Mouse (Mus musculus) hindbrain, embryonic 16.5 days (tissue): ENCODE results near the gene Nme7. TPM values are rescaled to one million over a fixed set of nuclear protein-coding genes. Genes with fewer than 3 reads are reported as not detected.

Experiments
- ATAC-seq: fragments of 200-750 bp; cut with Nextera tagmentation; 2 replicates; pipeline ENCODE4 v1.8.0; 2017; ENCODE audit warnings: moderate TSS enrichment, moderate library complexity
- H3K27ac ChIP-seq: fragments of 300-500 bp; sonication (generic); 2 replicates; pipeline ENCODE4 v1.5.1; 2014; ENCODE audit warnings: low read depth, mild to moderate bottlenecking, control low read depth, low read length, moderate library complexity
- H3K27me3 ChIP-seq: fragments of 300-500 bp; sonication (generic); replicated peaks from 2 replicates; pipeline ENCODE4 v1.6.1; 2014; ENCODE audit warnings: low read length; ENCODE audit not compliant: control insufficient read depth, insufficient read depth
- H3K36me3 ChIP-seq: fragments of 300-500 bp; sonication (generic); 2 replicates; pipeline ENCODE4 v1.6.1; 2014; ENCODE audit warnings: mild to moderate bottlenecking, low read length, moderate library complexity, mixed read lengths; ENCODE audit not compliant: control insufficient read depth, insufficient read depth
- H3K4me1 ChIP-seq: fragments of 300-500 bp; sonication (generic); 2 replicates; pipeline ENCODE4 v1.6.1; 2014; ENCODE audit warnings: low read depth, low read length; ENCODE audit not compliant: control insufficient read depth, insufficient read depth
- H3K4me2 ChIP-seq: fragments of 300-500 bp; sonication (generic); 2 replicates; pipeline ENCODE4 v1.6.1; 2014; ENCODE audit warnings: mild to moderate bottlenecking, low read length, control low read depth, moderate library complexity
- H3K4me3 ChIP-seq: fragments of 300-500 bp; sonication (generic); 2 replicates; pipeline ENCODE4 v1.5.1; 2014; ENCODE audit warnings: mild to moderate bottlenecking, low read length, control low read depth, moderate library complexity
- H3K9ac ChIP-seq: fragments of 300-500 bp; sonication (generic); 2 replicates; pipeline ENCODE4 v1.6.1; 2014; ENCODE audit warnings: low read depth, mild to moderate bottlenecking, control low read depth, low read length, moderate library complexity
- H3K9me3 ChIP-seq: fragments of 300-500 bp; sonication (generic); 2 replicates; pipeline ENCODE4 v1.6.1; 2014; ENCODE audit warnings: mild to moderate bottlenecking, low read length, moderate library complexity; ENCODE audit not compliant: control insufficient read depth
- WGBS: fragments of 180-500 bp; shearing (Covaris S2); extraction: QIAGEN DNeasy Blood & Tissue Kit; methylation state at CpG from one replicate; pipeline ENCODE4 v1.1.7; 2014; 5-methylcytosine and 5-hydroxymethylcytosine counted together
- polyA plus RNA-seq: library from polyadenylated mRNA; unstranded; fragments of >200 nt; fragmentation: Nextera tagmentation; extraction: Ambion mirVana; gene quantifications from 2 replicates; pipeline ENCODE4 v1.2.1, GENCODE M21; 2015

Gene Nme7
- polyA plus RNA-seq, 1 experiment from 2014 or later = 35.8 TPM

- H3K27ac ChIP-seq = no peak overlapping the region
- peaks cover 3% of the 10 kb centered on the region for H3K4me1 ChIP-seq
- ATAC-seq = no peak
- no peak overlapping the region for H3K4me3 ChIP-seq
- no peaks in the 10 kb centered on the region for H3K9me3 ChIP-seq
- no peaks in the 10 kb centered on the region for H3K36me3 ChIP-seq
- H3K9ac ChIP-seq = no peak overlapping the region
- H3K27me3 ChIP-seq = no peaks in the 10 kb centered on the region
- H3K4me2 ChIP-seq = no peak overlapping the region
- 89% methylated on average over 2 of the region's 2 CpGs for WGBS
Observed at GRCm38 (mm10) chr1:164324878-164325277, 21.0 kb downstream of the Nme7 start.

- Histone ChIP-seq H3K9ac (peak overlapping the region; percentile 17; the same call in 1 of the 2 replicates), H3K27me3 (no peaks in the 10 kb centered on the region), H3K4me1 (peaks cover 3% of the 10 kb centered on the region), H3K4me2 (no peak overlapping the region), H3K27ac (no peak overlapping the region; the same call in 1 of the 2 replicates), H3K9me3 (no peaks in the 10 kb centered on the region), H3K4me3 (no peak overlapping the region), H3K36me3 (no peaks in the 10 kb centered on the region)
- ATAC-seq = peak; percentile 74; the same call in 1 of the 2 replicates
- WGBS = 40% methylated on average over 6 of the region's 6 CpGs
Observed at GRCm38 (mm10) chr1:164326600-164327155, 22.8 kb downstream of the Nme7 start.

GRCm38 (mm10) chr1:164327764-164328163 lies 23.8 kb downstream of the Nme7 start:
- H3K36me3 ChIP-seq = no peaks in the 10 kb centered on the region; the same call in 1 of the 2 replicates
- no peak overlapping the region for H3K9ac ChIP-seq
- peaks cover 3% of the 10 kb centered on the region for H3K4me1 ChIP-seq
- no peaks in the 10 kb centered on the region for H3K27me3 ChIP-seq
- no peak overlapping the region for H3K4me2 ChIP-seq
- ATAC-seq = no peak
- no peak overlapping the region for H3K4me3 ChIP-seq
- 73% methylated on average over 7 of the region's 7 CpGs for WGBS
- H3K9me3 ChIP-seq = no peaks in the 10 kb centered on the region
- no peak overlapping the region for H3K27ac ChIP-seq

GRCm38 (mm10) chr1:164332559-164332958 lies 28.6 kb downstream of the Nme7 start:
- WGBS = 88% methylated on average over 11 of the region's 11 CpGs

GRCm38 (mm10) chr1:164335435-164335834 lies 31.5 kb downstream of the Nme7 start:
- Histone ChIP-seq H3K27ac (no peak overlapping the region), H3K36me3 (peaks cover 10% of the 10 kb centered on the region), H3K9ac (no peak overlapping the region), H3K9me3 (no peaks in the 10 kb centered on the region), H3K4me1 (no peaks in the 10 kb centered on the region), H3K4me3 (no peak overlapping the region), H3K27me3 (no peaks in the 10 kb centered on the region), H3K4me2 (no peak overlapping the region)
- ATAC-seq = no peak
- 98% methylated on average over 3 of the region's 3 CpGs for WGBS

More at GRCm38 (mm10) chr1:164332559-164332958, 28.6 kb downstream of the Nme7 start:
- H3K36me3 ChIP-seq = peaks cover 9% of the 10 kb centered on the region
- no peaks in the 10 kb centered on the region for H3K9me3 ChIP-seq
- H3K4me2 ChIP-seq = no peak overlapping the region
- no peak overlapping the region for H3K9ac ChIP-seq
- no peaks in the 10 kb centered on the region for H3K27me3 ChIP-seq
- H3K4me3 ChIP-seq = no peak overlapping the region
- ATAC-seq = no peak
- no peak overlapping the region for H3K27ac ChIP-seq
- H3K4me1 ChIP-seq = no peaks in the 10 kb centered on the region

GRCm38 (mm10) chr1:164335846-164336245 lies 31.9 kb downstream of the Nme7 start:
- H3K4me1 ChIP-seq = no peaks in the 10 kb centered on the region
- H3K4me2 ChIP-seq = no peak overlapping the region
- H3K4me3 ChIP-seq = no peak overlapping the region
- H3K27ac ChIP-seq = no peak overlapping the region
- ATAC-seq = no peak
- no peak overlapping the region for H3K9ac ChIP-seq
- H3K36me3 ChIP-seq = peaks cover 12% of the 10 kb centered on the region
- 88% methylated on average over 4 of the region's 4 CpGs for WGBS
- no peaks in the 10 kb centered on the region for H3K9me3 ChIP-seq
- H3K27me3 ChIP-seq = no peaks in the 10 kb centered on the region

- no peak for ATAC-seq
- H3K27ac ChIP-seq = no peak overlapping the region
- no peak overlapping the region for H3K4me2 ChIP-seq
- no peaks in the 10 kb centered on the region for H3K4me1 ChIP-seq
- no peaks in the 10 kb centered on the region for H3K27me3 ChIP-seq
- H3K9ac ChIP-seq = no peak overlapping the region
- H3K9me3 ChIP-seq = no peaks in the 10 kb centered on the region
- 89% methylated on average over 3 of the region's 3 CpGs for WGBS
- no peak overlapping the region for H3K4me3 ChIP-seq
- H3K36me3 ChIP-seq = peaks cover 13% of the 10 kb centered on the region
Observed at GRCm38 (mm10) chr1:164342161-164342560, 38.2 kb downstream of the Nme7 start.

- 36% methylated on average over 3 of the region's 3 CpGs for WGBS
- H3K4me3 ChIP-seq = no peak overlapping the region
- H3K9ac ChIP-seq = no peak overlapping the region
- H3K27ac ChIP-seq = no peak overlapping the region
- no peaks in the 10 kb centered on the region for H3K9me3 ChIP-seq
- no peaks in the 10 kb centered on the region for H3K4me1 ChIP-seq
- no peak overlapping the region for H3K4me2 ChIP-seq
- no peaks in the 10 kb centered on the region; the same call in 1 of the 2 replicates for H3K36me3 ChIP-seq
- no peak for ATAC-seq
- H3K27me3 ChIP-seq = no peaks in the 10 kb centered on the region
Observed at GRCm38 (mm10) chr1:164353443-164353842, 49.5 kb downstream of the Nme7 start.

GRCm38 (mm10) chr1:164357995-164358394 lies 54.1 kb downstream of the Nme7 start:
- H3K27ac ChIP-seq = no peak overlapping the region
- H3K36me3 ChIP-seq = no peaks in the 10 kb centered on the region
- H3K4me1 ChIP-seq = peaks cover 3% of the 10 kb centered on the region; the same call in 1 of the 2 replicates
- H3K9me3 ChIP-seq = no peaks in the 10 kb centered on the region
- 65% methylated on average over 3 of the region's 3 CpGs for WGBS
- no peak overlapping the region for H3K4me2 ChIP-seq
- no peak for ATAC-seq
- no peak overlapping the region for H3K9ac ChIP-seq
- H3K4me3 ChIP-seq = no peak overlapping the region
- H3K27me3 ChIP-seq = no peaks in the 10 kb centered on the region
